Mouse (Mus musculus) liver, embryonic 13.5 days (tissue): ENCODE data around the gene Trappc6a. TPM values are rescaled to one million over a fixed set of nuclear protein-coding genes. Genes with fewer than 3 reads are reported as not detected.

Source experiments
- ATAC-seq: fragments of 200-750 bp; cut with Nextera tagmentation; 2 replicates; pipeline ENCODE4 v1.8.0; 2017; ENCODE audit warnings: low read depth, mild to moderate bottlenecking, moderate number of reproducible peaks, moderate library complexity
- DNase-seq: peaks from one replicate; pipeline ENCODE4 v3.0.0; 2022
- H3K27ac ChIP-seq: fragments of 300-500 bp; sonication (generic); 2 replicates; pipeline ENCODE4 v1.5.1; 2015; ENCODE audit warnings: moderate library complexity, mild to moderate bottlenecking, inconsistent platforms
- H3K27me3 ChIP-seq: fragments of 300-500 bp; sonication (generic); 2 replicates; pipeline ENCODE4 v1.6.1; 2015; ENCODE audit warnings: mild to moderate bottlenecking, inconsistent platforms
- H3K36me3 ChIP-seq: fragments of 300-500 bp; sonication (generic); 2 replicates; pipeline ENCODE4 v1.6.1; 2015; ENCODE audit warnings: mild to moderate bottlenecking, inconsistent platforms
- H3K4me1 ChIP-seq: fragments of 300-500 bp; sonication (generic); replicated peaks from 2 replicates; pipeline ENCODE4 v1.6.1; 2015; ENCODE audit warnings: inconsistent platforms
- H3K4me2 ChIP-seq: fragments of 300-500 bp; sonication (generic); 2 replicates; pipeline ENCODE4 v1.6.1; 2015; ENCODE audit warnings: inconsistent platforms, mild to moderate bottlenecking, moderate library complexity
- H3K4me3 ChIP-seq: fragments of 300-500 bp; sonication (generic); replicated peaks from 2 replicates; pipeline ENCODE4 v1.5.1; 2015; ENCODE audit warnings: mild to moderate bottlenecking, inconsistent platforms
- H3K9ac ChIP-seq: fragments of 300-500 bp; sonication (generic); 2 replicates; pipeline ENCODE4 v1.6.1; 2015; ENCODE audit warnings: mild to moderate bottlenecking, inconsistent platforms
- H3K9me3 ChIP-seq: fragments of 300-500 bp; sonication (generic); replicated peaks from 2 replicates; pipeline ENCODE4 v1.6.1; 2016; ENCODE audit warnings: inconsistent platforms
- WGBS: fragments of 180-500 bp; shearing (Covaris S2); methylation state at CpG from one replicate; pipeline ENCODE4 v1.1.7; 2015; ENCODE audit not compliant: insufficient replicate concordance; 5-methylcytosine and 5-hydroxymethylcytosine counted together
- polyA plus RNA-seq: library from polyadenylated mRNA; unstranded; fragments of >200 nt; fragmentation: Nextera tagmentation; extraction: Ambion mirVana; gene quantifications from 2 replicates; pipeline ENCODE4 v1.2.1, GENCODE M21; 2015

Gene Trappc6a
- polyA plus RNA-seq, 1 experiment from 2014 or later, result 45.2 TPM

DNA sequence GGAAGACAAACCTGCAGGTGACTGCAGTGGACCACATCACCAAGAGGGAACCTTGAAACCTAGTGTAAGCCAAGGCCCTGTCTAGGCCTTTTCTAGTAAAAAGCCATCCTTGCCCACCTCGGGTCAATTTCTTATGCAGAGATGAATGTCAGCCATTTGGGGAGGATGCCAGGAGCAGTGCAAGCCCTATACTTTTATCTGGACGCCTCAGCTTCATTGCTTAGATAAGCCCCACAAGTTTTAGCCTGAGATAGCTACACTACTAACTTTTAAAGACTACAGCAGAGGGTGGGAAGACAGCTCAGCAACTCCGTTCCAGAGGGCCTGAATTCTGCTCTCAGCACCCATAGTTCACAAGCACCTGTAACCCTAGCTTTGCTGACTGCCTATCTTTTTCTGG lies 55.7 kb downstream of the Trappc6a start:
- Histone ChIP-seq H3K36me3 (peaks cover 49% of the 10 kb centered on the region), H3K4me3 (peak overlapping the region; percentile 100), H3K4me2 (peak overlapping the region; percentile 81), H3K27me3 (no peaks in the 10 kb centered on the region), H3K27ac (peak overlapping the region; percentile 98), H3K9me3 (0 out of 2 replicates have a peak, but pooled peaks cover 5% of the 10 kb centered on the region), H3K9ac (peak overlapping the region; percentile 99), H3K4me1 (peaks cover 61% of the 10 kb centered on the region)
- DNase-seq (peak; percentile 74), ATAC-seq (peak; percentile 87)
- 18% methylated on average over 3 of the region's 3 CpGs for WGBS

DNA sequence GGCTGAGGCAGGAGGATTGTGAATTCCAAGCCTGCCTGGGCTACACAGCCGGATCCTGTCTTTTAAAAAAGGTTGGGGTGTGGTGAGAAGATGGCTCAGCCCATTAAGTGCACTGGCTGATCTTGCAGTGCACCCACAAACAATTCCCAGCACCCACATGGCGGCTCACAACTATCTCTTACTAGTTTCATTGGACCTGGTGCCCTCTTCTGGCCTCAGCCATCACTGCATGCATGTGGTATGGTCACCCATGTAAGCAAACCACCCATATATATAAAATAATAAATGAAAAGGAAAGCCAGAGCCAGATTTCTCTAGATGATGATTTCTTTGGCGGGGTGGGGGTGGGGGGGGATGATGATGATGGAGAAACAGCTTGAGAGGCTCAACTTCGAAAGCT lies 56.3 kb downstream of the Trappc6a start:
- Histone ChIP-seq H3K36me3 (peaks cover 52% of the 10 kb centered on the region), H3K4me1 (peaks cover 61% of the 10 kb centered on the region), H3K4me2 (peak overlapping the region; percentile 81), H3K9me3 (0 out of 2 replicates have a peak, but pooled peaks cover 5% of the 10 kb centered on the region), H3K27me3 (no peaks in the 10 kb centered on the region), H3K9ac (peak overlapping the region; percentile 99), H3K4me3 (peak overlapping the region; percentile 100), H3K27ac (peak overlapping the region; percentile 98)
- 80% methylated on average over 4 of the region's 4 CpGs for WGBS
- DNase-seq, result no peak
- no peak for ATAC-seq

Other genes with a start within 250 kb of the Trappc6a start
- 45.6 and 46.7 TPM in 2 replicates for gene Vasp, start 236.6 kb upstream of the Trappc6a start, polyA plus RNA-seq
- gene Ppm1n, start 228.3 kb upstream of the Trappc6a start, polyA plus RNA-seq, result not detected in 2 replicates
- gene Rtn2, start 225.8 kb upstream of the Trappc6a start, polyA plus RNA-seq, result 4.0 and 4.1 TPM in 2 replicates
- gene Fosb, start 198.3 kb upstream of the Trappc6a start, polyA plus RNA-seq, result 0.03 TPM in 1 of 2 replicates, not detected in the other
- 19.1 and 21.0 TPM in 2 replicates for gene Ercc1, start 163.6 kb upstream of the Trappc6a start, polyA plus RNA-seq
- 15.0 and 16.3 TPM in 2 replicates for gene Cd3eap, start 148.9 kb upstream of the Trappc6a start, polyA plus RNA-seq
- 1.1 and 1.2 TPM in 2 replicates for gene Ppp1r13l, start 148.6 kb upstream of the Trappc6a start, polyA plus RNA-seq
- 8.6 and 9.9 TPM in 2 replicates for gene Ercc2, start 126.4 kb upstream of the Trappc6a start, polyA plus RNA-seq
- gene Klc3, start 104.3 kb upstream of the Trappc6a start, polyA plus RNA-seq, result 0.31 and 0.70 TPM in 2 replicates
- 0.82 and 1.6 TPM in 2 replicates for gene Ckm, start 103.6 kb upstream of the Trappc6a start, polyA plus RNA-seq
- gene Mark4, start 49.6 kb upstream of the Trappc6a start, polyA plus RNA-seq, result 1.3 and 1.6 TPM in 2 replicates
- gene Exoc3l2, start 45.1 kb upstream of the Trappc6a start, polyA plus RNA-seq, result 0.83 and 1.0 TPM in 2 replicates
- gene Bloc1s3, start within 50 bp of the Trappc6a start, polyA plus RNA-seq, result 1.3 TPM in 2 replicates
- not detected in 2 replicates for gene Nkpd1, start 9.4 kb downstream of the Trappc6a start, polyA plus RNA-seq
- 7.8 and 8.3 TPM in 2 replicates for gene Ppp1r37, start 54.7 kb downstream of the Trappc6a start, polyA plus RNA-seq
- 1.3 and 1.5 TPM in 2 replicates for gene Zfp296, start 68.9 kb downstream of the Trappc6a start, polyA plus RNA-seq
- 84.9 and 92.7 TPM in 2 replicates for gene Gemin7, start 69.2 kb downstream of the Trappc6a start, polyA plus RNA-seq
- 14.3 and 15.7 TPM in 2 replicates for gene Clasrp, start 96.1 kb downstream of the Trappc6a start, polyA plus RNA-seq
- 1.6 and 1.7 TPM in 2 replicates for gene Relb, start 121.0 kb downstream of the Trappc6a start, polyA plus RNA-seq
- 45.2 and 51.0 TPM in 2 replicates for gene Clptm1, start 156.6 kb downstream of the Trappc6a start, polyA plus RNA-seq
- 568 and 648 TPM in 2 replicates for gene Apoc2, start 169.5 kb downstream of the Trappc6a start, polyA plus RNA-seq
- gene Gm44805, start 173.0 kb downstream of the Trappc6a start, polyA plus RNA-seq, result 5.6 and 7.5 TPM in 2 replicates
- gene Apoc4, start 173.1 kb downstream of the Trappc6a start, polyA plus RNA-seq, result 58.3 and 74.0 TPM in 2 replicates
- gene Apoc1, start 184.3 kb downstream of the Trappc6a start, polyA plus RNA-seq, result 247 and 261 TPM in 2 replicates
- gene Apoe, start 190.8 kb downstream of the Trappc6a start, polyA plus RNA-seq, result 1,390 and 1,411 TPM in 2 replicates
- 125 and 138 TPM in 2 replicates for gene Tomm40, start 207.0 kb downstream of the Trappc6a start, polyA plus RNA-seq
- 17.9 and 18.2 TPM in 2 replicates for gene Nectin2, start 242.1 kb downstream of the Trappc6a start, polyA plus RNA-seq